Mouse (Mus musculus) monocyte, adult 5-6 weeks (primary cell): ENCODE data around the gene Erlec1. TPM values are rescaled to one million over a fixed set of nuclear protein-coding genes. Genes with fewer than 3 reads are reported as not detected.

Experiments used
- ATAC-seq: fragments of 153-309, 156-312 bp; replicated peaks from 2 replicates; pipeline ENCODE4 v1.8.0; 2017; ENCODE audit warnings: mild to moderate bottlenecking; ENCODE audit not compliant: low TSS enrichment, insufficient number of reproducible peaks, severe bottlenecking, poor library complexity, low FRiP score
- total RNA-seq: library from RNA; stranded (forward); fragments of 200-1000, 200-491, 200-594 nt; gene quantifications from 3 replicates; pipeline ENCODE4 v1.2.3, GENCODE M21; 2017

The Erlec1 gene
- total RNA-seq, result 9.1 to 29.0 TPM (median 11.2 TPM) in 3 replicates

- ATAC-seq, result peak; percentile 98
Measured at GRCm38 (mm10) chr11:30954279-30954725, at the start of gene Erlec1. Erlec1 (minus strand) TSS chr11:30954335.

GRCm38 (mm10) chr11:31001169-31001908 is 47.2 kb upstream of the Erlec1 start:
- no peak for ATAC-seq

- no peak for ATAC-seq
Measured at GRCm38 (mm10) chr11:31000028-31000427, 45.9 kb upstream of the Erlec1 start.

GRCm38 (mm10) chr11:30998704-30999103 is 44.6 kb upstream of the Erlec1 start:
- ATAC-seq, result no peak

- no peak for ATAC-seq
Measured at GRCm38 (mm10) chr11:30998199-30998598, 44.1 kb upstream of the Erlec1 start.

GRCm38 (mm10) chr11:30996670-30997069 is 42.5 kb upstream of the Erlec1 start:
- ATAC-seq, result no peak

- no peak for ATAC-seq
Measured at GRCm38 (mm10) chr11:30986625-30987017, 32.5 kb upstream of the Erlec1 start.

GRCm38 (mm10) chr11:30985877-30986624 is 31.9 kb upstream of the Erlec1 start, which contains the start of gene Chac2:
Chac2 (minus strand) TSS chr11:30986350.
- peak; percentile 96 for ATAC-seq

- no peak for ATAC-seq
Measured at GRCm38 (mm10) chr11:30985237-30985636, 31.1 kb upstream of the Erlec1 start.

GRCm38 (mm10) chr11:30953469-30954154 is 523 bp downstream of the Erlec1 start:
- 0 out of 2 replicates have a peak, but pooled peaks have one; percentile 44 for ATAC-seq

- ATAC-seq, result no peak
Measured at GRCm38 (mm10) chr11:30952829-30953228, 1.3 kb downstream of the Erlec1 start.

GRCm38 (mm10) chr11:30943522-30943921 is 10.6 kb downstream of the Erlec1 start:
- 0 out of 2 replicates have a peak, but pooled peaks have one; percentile 22 for ATAC-seq

GRCm38 (mm10) chr11:30928498-30928897 is 25.6 kb downstream of the Erlec1 start:
- ATAC-seq, result no peak

GRCm38 (mm10) chr11:30928079-30928478 is 26.1 kb downstream of the Erlec1 start:
- ATAC-seq, result no peak

GRCm38 (mm10) chr11:30923283-30923682 is 30.9 kb downstream of the Erlec1 start:
- no peak for ATAC-seq

GRCm38 (mm10) chr11:30920641-30921040 is 33.5 kb downstream of the Erlec1 start:
- no peak for ATAC-seq

- ATAC-seq, result no peak
Measured at GRCm38 (mm10) chr11:30912311-30912710, 41.8 kb downstream of the Erlec1 start.

- ATAC-seq, result no peak
Measured at GRCm38 (mm10) chr11:30899312-30899711, 54.8 kb downstream of the Erlec1 start.

- ATAC-seq, result no peak
Measured at GRCm38 (mm10) chr11:30896201-30896600, 57.9 kb downstream of the Erlec1 start.
